Mouse (Mus musculus): ENCODE measurements around the gene Pde4d. TPM values are rescaled to one million over a fixed set of nuclear protein-coding genes. Genes with fewer than 3 reads are reported as not detected.

The Pde4d gene
- polyA plus RNA-seq, 1 experiment from 2014 or later, result 18.6 TPM

GRCm38 (mm10) chr13:109684985-109685295, 1235.2 kb downstream of the Pde4d start:
- Histone ChIP-seq H3K4me3 (ENCODE audit: low read depth, low read length) (peak overlapping the region; percentile 53), H3K9ac (ENCODE audit: low read length) (peak overlapping the region; percentile 50; the same call in 1 of the 2 replicates), H3K27ac (ENCODE audit: low read depth) (peak overlapping the region; percentile 77; the same call in 1 of the 2 replicates), H3K36me3 (ENCODE audit: control insufficient read depth, insufficient read depth, low read length) (no peaks in the 10 kb centered on the region), H3K27me3 (replicated peaks; ENCODE audit: control insufficient read depth, insufficient read depth, low read length) (no peaks in the 10 kb centered on the region), H3K4me2 (ENCODE audit: low read length) (peak overlapping the region; percentile 76), H3K4me1 (replicated peaks; ENCODE audit: control insufficient read depth, insufficient read depth, low read length) (no peaks in the 10 kb centered on the region; the same call in 1 of the 2 replicates), H3K9me3 (ENCODE audit: control insufficient read depth, low read length) (no peaks in the 10 kb centered on the region)
- DNase-seq (ENCODE audit: low spot score) (no peak), ATAC-seq (replicated peaks; ENCODE audit: low FRiP score, low TSS enrichment, low read depth) (no peak)
- 32% methylated on average over 3 of the region's 3 CpGs for WGBS

GRCm38 (mm10) chr13:109685296-109686115, 1235.8 kb downstream of the Pde4d start:
- Histone ChIP-seq H3K4me1 (replicated peaks; ENCODE audit: control insufficient read depth, insufficient read depth, low read length) (no peaks in the 10 kb centered on the region; the same call in 1 of the 2 replicates), H3K27me3 (replicated peaks; ENCODE audit: control insufficient read depth, insufficient read depth, low read length) (no peaks in the 10 kb centered on the region), H3K4me2 (ENCODE audit: low read length) (peak overlapping the region; percentile 76), H3K36me3 (ENCODE audit: control insufficient read depth, insufficient read depth, low read length) (no peaks in the 10 kb centered on the region), H3K9ac (ENCODE audit: low read length) (peak overlapping the region; percentile 50), H3K9me3 (ENCODE audit: control insufficient read depth, low read length) (no peaks in the 10 kb centered on the region), H3K4me3 (ENCODE audit: low read depth, low read length) (peak overlapping the region; percentile 53), H3K27ac (ENCODE audit: low read depth) (peak overlapping the region; percentile 77)
- 3% methylated on average over 29 of the region's 29 CpGs for WGBS
- ATAC-seq (replicated peaks; ENCODE audit: low FRiP score, low TSS enrichment, low read depth) (peak; percentile 49), DNase-seq (ENCODE audit: low spot score) (peak; percentile 77)

- peak overlapping the region; percentile 50 for H3K9ac ChIP-seq (ENCODE audit: low read length)
- H3K27me3 ChIP-seq (replicated peaks; ENCODE audit: control insufficient read depth, insufficient read depth, low read length), result no peaks in the 10 kb centered on the region
- WGBS, result 21% methylated on average over 4 of the region's 4 CpGs
- H3K4me2 ChIP-seq (ENCODE audit: low read length), result peak overlapping the region; percentile 76
- H3K4me3 ChIP-seq (ENCODE audit: low read depth, low read length), result peak overlapping the region; percentile 53
- peak overlapping the region; percentile 77 for H3K27ac ChIP-seq (ENCODE audit: low read depth)
- H3K9me3 ChIP-seq (ENCODE audit: control insufficient read depth, low read length), result no peaks in the 10 kb centered on the region
- ATAC-seq (replicated peaks; ENCODE audit: low FRiP score, low TSS enrichment, low read depth) (no peak), DNase-seq (ENCODE audit: low spot score) (peak; percentile 25)
- no peaks in the 10 kb centered on the region for H3K36me3 ChIP-seq (ENCODE audit: control insufficient read depth, insufficient read depth, low read length)
- H3K4me1 ChIP-seq (replicated peaks; ENCODE audit: control insufficient read depth, insufficient read depth, low read length), result no peaks in the 10 kb centered on the region; the same call in 1 of the 2 replicates
Observed at GRCm38 (mm10) chr13:109686116-109686876, 1236.5 kb downstream of the Pde4d start.

GRCm38 (mm10) chr13:109686906-109687305, 1237.2 kb downstream of the Pde4d start:
- 47% methylated on average over 3 of the region's 3 CpGs for WGBS
- ATAC-seq (replicated peaks; ENCODE audit: low FRiP score, low TSS enrichment, low read depth) (no peak), DNase-seq (ENCODE audit: low spot score) (peak; percentile 29)
- Histone ChIP-seq H3K4me2 (ENCODE audit: low read length) (peak overlapping the region; percentile 76), H3K36me3 (ENCODE audit: control insufficient read depth, insufficient read depth, low read length) (no peaks in the 10 kb centered on the region), H3K4me1 (replicated peaks; ENCODE audit: control insufficient read depth, insufficient read depth, low read length) (no peaks in the 10 kb centered on the region; the same call in 1 of the 2 replicates), H3K27ac (ENCODE audit: low read depth) (no peak overlapping the region), H3K4me3 (ENCODE audit: low read depth, low read length) (peak overlapping the region; percentile 53), H3K9ac (ENCODE audit: low read length) (no peak overlapping the region), H3K27me3 (replicated peaks; ENCODE audit: control insufficient read depth, insufficient read depth, low read length) (no peaks in the 10 kb centered on the region), H3K9me3 (ENCODE audit: control insufficient read depth, low read length) (no peaks in the 10 kb centered on the region)

- Histone ChIP-seq H3K4me3 (ENCODE audit: low read depth, low read length) (no peak overlapping the region), H3K4me1 (replicated peaks; ENCODE audit: control insufficient read depth, insufficient read depth, low read length) (peaks cover 10% of the 10 kb centered on the region), H3K9ac (ENCODE audit: low read length) (no peak overlapping the region), H3K4me2 (ENCODE audit: low read length) (peak overlapping the region; percentile 76; the same call in 1 of the 2 replicates), H3K27ac (ENCODE audit: low read depth) (no peak overlapping the region), H3K27me3 (replicated peaks; ENCODE audit: control insufficient read depth, insufficient read depth, low read length) (no peaks in the 10 kb centered on the region), H3K36me3 (ENCODE audit: control insufficient read depth, insufficient read depth, low read length) (no peaks in the 10 kb centered on the region), H3K9me3 (ENCODE audit: control insufficient read depth, low read length) (no peaks in the 10 kb centered on the region)
- WGBS, result 77% methylated on average over 2 of the region's 2 CpGs
- DNase-seq (ENCODE audit: low spot score), result peak; percentile 28
- no peak for ATAC-seq (replicated peaks; ENCODE audit: low FRiP score, low TSS enrichment, low read depth)
Observed at GRCm38 (mm10) chr13:109688195-109688594, 1238.4 kb downstream of the Pde4d start.

- 74% methylated on average over 3 of the region's 3 CpGs for WGBS
- DNase-seq (ENCODE audit: low spot score) (peak; percentile 47), ATAC-seq (replicated peaks; ENCODE audit: low FRiP score, low TSS enrichment, low read depth) (no peak)
- Histone ChIP-seq H3K27ac (ENCODE audit: low read depth) (no peak overlapping the region), H3K9me3 (ENCODE audit: control insufficient read depth, low read length) (no peaks in the 10 kb centered on the region), H3K36me3 (ENCODE audit: control insufficient read depth, insufficient read depth, low read length) (no peaks in the 10 kb centered on the region), H3K4me3 (ENCODE audit: low read depth, low read length) (no peak overlapping the region), H3K4me1 (replicated peaks; ENCODE audit: control insufficient read depth, insufficient read depth, low read length) (peaks cover 10% of the 10 kb centered on the region), H3K27me3 (replicated peaks; ENCODE audit: control insufficient read depth, insufficient read depth, low read length) (no peaks in the 10 kb centered on the region), H3K4me2 (ENCODE audit: low read length) (no peak overlapping the region), H3K9ac (ENCODE audit: low read length) (no peak overlapping the region)
Observed at GRCm38 (mm10) chr13:109689176-109689575, 1239.4 kb downstream of the Pde4d start.

GRCm38 (mm10) chr13:109690558-109690957, 1240.8 kb downstream of the Pde4d start:
- Histone ChIP-seq H3K27me3 (replicated peaks; ENCODE audit: control insufficient read depth, insufficient read depth, low read length) (no peaks in the 10 kb centered on the region), H3K4me1 (replicated peaks; ENCODE audit: control insufficient read depth, insufficient read depth, low read length) (peaks cover 18% of the 10 kb centered on the region), H3K4me3 (ENCODE audit: low read depth, low read length) (no peak overlapping the region), H3K4me2 (ENCODE audit: low read length) (no peak overlapping the region), H3K36me3 (ENCODE audit: control insufficient read depth, insufficient read depth, low read length) (no peaks in the 10 kb centered on the region), H3K9me3 (ENCODE audit: control insufficient read depth, low read length) (no peaks in the 10 kb centered on the region), H3K9ac (ENCODE audit: low read length) (no peak overlapping the region), H3K27ac (ENCODE audit: low read depth) (no peak overlapping the region)
- 92% methylated on average over 5 of the region's 5 CpGs for WGBS
- ATAC-seq (replicated peaks; ENCODE audit: low FRiP score, low TSS enrichment, low read depth) (no peak), DNase-seq (ENCODE audit: low spot score) (no peak)

- Histone ChIP-seq H3K4me2 (ENCODE audit: low read length) (no peak overlapping the region), H3K27ac (ENCODE audit: low read depth) (peak overlapping the region; percentile 57; the same call in 1 of the 2 replicates), H3K27me3 (replicated peaks; ENCODE audit: control insufficient read depth, insufficient read depth, low read length) (no peaks in the 10 kb centered on the region), H3K4me1 (replicated peaks; ENCODE audit: control insufficient read depth, insufficient read depth, low read length) (peaks cover 18% of the 10 kb centered on the region; the same call in 1 of the 2 replicates), H3K4me3 (ENCODE audit: low read depth, low read length) (no peak overlapping the region), H3K9me3 (ENCODE audit: control insufficient read depth, low read length) (no peaks in the 10 kb centered on the region), H3K9ac (ENCODE audit: low read length) (no peak overlapping the region), H3K36me3 (ENCODE audit: control insufficient read depth, insufficient read depth, low read length) (no peaks in the 10 kb centered on the region)
- DNase-seq (ENCODE audit: low spot score) (no peak), ATAC-seq (replicated peaks; ENCODE audit: low FRiP score, low TSS enrichment, low read depth) (no peak)
- 34% methylated on average over 3 of the region's 3 CpGs for WGBS
Observed at GRCm38 (mm10) chr13:109692851-109693250, 1243.1 kb downstream of the Pde4d start.
